Comparison of ENCODE assay signal across 29 mouse cellular contexts in the genomic region with DNA sequence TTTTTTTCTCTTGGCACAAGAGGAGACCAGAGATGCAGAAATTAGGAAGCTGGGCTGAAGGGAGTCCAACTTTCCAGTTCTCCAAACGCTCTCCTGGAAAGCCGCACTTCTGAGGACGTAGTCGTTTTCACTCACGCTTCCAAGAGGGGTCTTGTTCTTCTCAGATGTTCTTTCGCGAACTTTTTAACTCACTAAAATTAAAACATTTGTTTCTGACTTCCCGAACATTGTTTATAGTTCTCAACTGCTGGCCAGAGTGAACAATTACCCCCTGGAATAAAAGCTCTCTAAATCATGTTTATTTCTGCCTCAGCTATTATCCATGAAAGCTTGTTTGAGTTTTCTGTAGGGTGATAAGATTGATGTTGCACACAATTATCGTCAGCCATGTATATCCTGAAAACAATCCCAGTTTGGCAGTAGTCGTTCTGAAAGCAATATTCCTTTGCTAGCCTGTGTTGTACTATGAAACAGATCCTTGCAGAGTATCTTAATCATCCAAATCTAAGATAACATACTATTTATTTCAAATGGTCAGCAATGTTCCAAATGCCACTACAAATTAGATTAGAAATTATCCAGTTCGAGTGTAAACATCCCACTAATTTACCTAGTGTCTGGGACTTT.
DNase-seq lines count a peak whose midpoint lies in the region; ATAC-seq and TF ChIP-seq lines count a peak whose summit lies in the region.
"Had no signal": no experiment of that assay in that cellular context is flagged by ENCODE, and none has a peak within 500 bp of the region (broad histone marks: within the 10 kb centered on the region; RNA-seq: fewer than 3 reads in every experiment).

No protein-coding gene starts in this region.

- no peaks in the 10 kb centered on the region for H3K9me3 ChIP-seq in intestine, embryonic 14.5 days (ENCODE audit: control insufficient read depth, low read length)
- no peaks in the 10 kb centered on the region for H3K9me3 ChIP-seq in intestine, postnatal 0 days (ENCODE audit: control insufficient read depth)
- H3K9me3 ChIP-seq in lung, embryonic 14.5 days (ENCODE audit: low read depth, low read length): no peaks in the 10 kb centered on the region
- H3K9me3 ChIP-seq in embryonic facial prominence, embryonic 14.5 days (ENCODE audit: control insufficient read depth, low read length): no peaks in the 10 kb centered on the region
- H3K9me3 ChIP-seq in intestine, embryonic 16.5 days (ENCODE audit: control insufficient read depth, low read length): no peaks in the 10 kb centered on the region
- H3K9me3 ChIP-seq: forebrain, embryonic 10.5 days; hindbrain, embryonic 12.5 days; midbrain, embryonic 15.5 days had no signal

- WGBS in intestine, embryonic 14.5 days: 21% methylated on average over 11 of the region's 11 CpGs
- 44% methylated on average over 11 of the region's 11 CpGs for whole genome bisulfite sequencing in intestine, postnatal 0 days
- 23% methylated on average over 11 of the region's 11 CpGs for WGBS in lung, embryonic 14.5 days
- WGBS in embryonic facial prominence, embryonic 14.5 days: 43% methylated on average over 11 of the region's 11 CpGs
- WGBS in intestine, embryonic 16.5 days: 35% methylated on average over 11 of the region's 11 CpGs

- peak overlapping the region; percentile 37; the same call in 1 of the 2 replicates for H3K4me2 ChIP-seq in intestine, embryonic 14.5 days (ENCODE audit: low read length)
- no peak overlapping the region for H3K4me2 ChIP-seq in intestine, postnatal 0 days (replicated peaks; ENCODE audit: low read depth)
- H3K4me2 ChIP-seq in lung, embryonic 14.5 days: peak overlapping the region; percentile 41
- no peak overlapping the region for H3K4me2 ChIP-seq in embryonic facial prominence, embryonic 14.5 days (ENCODE audit: low read depth, low read length)
- no peak overlapping the region for H3K4me2 ChIP-seq in intestine, embryonic 16.5 days (ENCODE audit: low read depth, low read length)
- H3K4me2 ChIP-seq: heart, embryonic 11.5 days; hindbrain, embryonic 12.5 days; midbrain, embryonic 15.5 days had no signal

- H3K4me1 ChIP-seq in intestine, embryonic 14.5 days (replicated peaks; ENCODE audit: control insufficient read depth, insufficient read depth, low read length): peaks cover 11% of the 10 kb centered on the region
- no peaks in the 10 kb centered on the region for H3K4me1 ChIP-seq in intestine, postnatal 0 days (replicated peaks; ENCODE audit: control insufficient read depth, insufficient read depth, low read length)
- no peaks in the 10 kb centered on the region for H3K4me1 ChIP-seq in lung, embryonic 14.5 days (ENCODE audit: insufficient read depth)
- H3K4me1 ChIP-seq in embryonic facial prominence, embryonic 14.5 days (ENCODE audit: control insufficient read depth, insufficient read depth, low read length): no peaks in the 10 kb centered on the region
- no peaks in the 10 kb centered on the region for H3K4me1 ChIP-seq in intestine, embryonic 16.5 days (ENCODE audit: control insufficient read depth, insufficient read depth, low read length)
- H3K4me1 ChIP-seq: forebrain, embryonic 10.5 days; midbrain, embryonic 15.5 days had no signal

- no peak overlapping the region for H3K4me3 ChIP-seq in intestine, embryonic 14.5 days (ENCODE audit: low read depth, low read length)
- H3K4me3 ChIP-seq in intestine, postnatal 0 days (ENCODE audit: low read depth, low read length): no peak overlapping the region
- H3K4me3 ChIP-seq in lung, embryonic 14.5 days (ENCODE audit: low read depth, low read length): no peak overlapping the region
- H3K4me3 ChIP-seq in embryonic facial prominence, embryonic 14.5 days (ENCODE audit: low read depth, low read length): no peak overlapping the region
- H3K4me3 ChIP-seq in intestine, embryonic 16.5 days (ENCODE audit: low read length): no peak overlapping the region
- H3K4me3 ChIP-seq: forebrain, embryonic 10.5 days; gastrocnemius, adult 2 months; hindbrain, embryonic 12.5 days; layer of hippocampus, adult 2 months; midbrain, embryonic 15.5 days had no signal

- no peaks in the 10 kb centered on the region for H3K36me3 ChIP-seq in intestine, embryonic 14.5 days (ENCODE audit: control insufficient read depth, insufficient read depth, low read length)
- H3K36me3 ChIP-seq in intestine, postnatal 0 days (ENCODE audit: control insufficient read depth, insufficient read depth): no peaks in the 10 kb centered on the region
- H3K36me3 ChIP-seq in lung, embryonic 14.5 days (ENCODE audit: insufficient read depth): no peaks in the 10 kb centered on the region
- H3K36me3 ChIP-seq in embryonic facial prominence, embryonic 14.5 days (ENCODE audit: control insufficient read depth, insufficient read depth, low read length): no peaks in the 10 kb centered on the region
- H3K36me3 ChIP-seq in intestine, embryonic 16.5 days (ENCODE audit: control insufficient read depth, insufficient read depth, low read length): no peaks in the 10 kb centered on the region
- H3K36me3 ChIP-seq: forebrain, embryonic 10.5 days; hindbrain, embryonic 12.5 days; midbrain, embryonic 15.5 days had no signal

- no peaks in the 10 kb centered on the region for H3K27me3 ChIP-seq in intestine, embryonic 14.5 days (replicated peaks; ENCODE audit: control insufficient read depth, insufficient read depth, low read length)
- H3K27me3 ChIP-seq in intestine, postnatal 0 days (replicated peaks; ENCODE audit: control insufficient read depth, insufficient read depth, low read length): no peaks in the 10 kb centered on the region
- H3K27me3 ChIP-seq in lung, embryonic 14.5 days (ENCODE audit: insufficient read depth, low read length): no peaks in the 10 kb centered on the region
- no peaks in the 10 kb centered on the region; the same call in 1 of the 2 replicates for H3K27me3 ChIP-seq in embryonic facial prominence, embryonic 14.5 days (replicated peaks; ENCODE audit: control insufficient read depth, insufficient read depth, low read length)
- no peaks in the 10 kb centered on the region for H3K27me3 ChIP-seq in intestine, embryonic 16.5 days (replicated peaks; ENCODE audit: control insufficient read depth, insufficient read depth, low read length)
- H3K27me3 ChIP-seq: hindbrain, embryonic 12.5 days; midbrain, embryonic 15.5 days had no signal

- no peak overlapping the region for H3K9ac ChIP-seq in intestine, embryonic 14.5 days (ENCODE audit: low read length)
- H3K9ac ChIP-seq in intestine, postnatal 0 days (ENCODE audit: low read depth, low read length): no peak overlapping the region
- H3K9ac ChIP-seq in lung, embryonic 14.5 days: no peak overlapping the region
- no peak overlapping the region for H3K9ac ChIP-seq in embryonic facial prominence, embryonic 14.5 days (ENCODE audit: low read depth, low read length)
- H3K9ac ChIP-seq in intestine, embryonic 16.5 days (ENCODE audit: low read depth, low read length): no peak overlapping the region
- H3K9ac ChIP-seq: hindbrain, embryonic 12.5 days; liver, embryonic 14.5 days; midbrain, embryonic 15.5 days had no signal

- DNase-seq in intestine, embryonic 14.5 days (ENCODE audit: low spot score): no peak
- peak; percentile 63 for DNase-seq in lung, embryonic 14.5 days
- DNase-seq in lung, postnatal 25 days (ENCODE audit: low spot score): no peak
- peak; percentile 76 for DNase-seq in embryonic facial prominence, embryonic 14.5 days (ENCODE audit: low spot score)
- DNase-seq in right cerebral cortex, postnatal 36 days (ENCODE audit: low spot score in 2 of 2): no peak
- DNase-seq: adrenal gland, postnatal 25 days; cerebellum, adult 11-12 months; cerebellum, adult 9-11 months; gastrocnemius, adult 2 months; gastrocnemius, postnatal 36 days; heart, adult 18-20 months; heart, postnatal 36 days; kidney, adult 8-10 months; kidney, postnatal 36 days; left cerebral cortex, postnatal 4 days; liver; right cerebral cortex, postnatal 25 days; spleen, adult 18-20 months had no signal

- no peak for TF ChIP-seq CTCF in intestine, postnatal 0 days (IDR thresholded peaks at IDR 0.05; ENCODE audit: low read depth)
- TF ChIP-seq CTCF in lung, embryonic 14.5 days (IDR thresholded peaks at IDR 0.05; ENCODE audit: low read depth): no peak

- peak; percentile 58; the same call in 1 of the 2 replicates for ATAC-seq in intestine, embryonic 14.5 days (replicated peaks; ENCODE audit: low FRiP score, low TSS enrichment, low read depth)
- ATAC-seq in intestine, postnatal 0 days: no peak
- ATAC-seq in lung, embryonic 14.5 days (ENCODE audit: insufficient read depth): peak; percentile 52
- ATAC-seq in embryonic facial prominence, embryonic 14.5 days (ENCODE audit: low read depth): 0 out of 2 replicates have a peak, but pooled peaks have one; percentile 30
- ATAC-seq in intestine, embryonic 16.5 days: peak; percentile 63; the same call in 1 of the 2 replicates
- ATAC-seq: forebrain, embryonic 16.5 days; hindbrain, postnatal 0 days; lung, postnatal 0 days; midbrain, embryonic 15.5 days had no signal

- peak overlapping the region; percentile 79 for H3K27ac ChIP-seq in intestine, embryonic 14.5 days (ENCODE audit: low read depth)
- H3K27ac ChIP-seq in intestine, postnatal 0 days (ENCODE audit: low read depth, low read length): no peak overlapping the region
- H3K27ac ChIP-seq in lung, embryonic 14.5 days (ENCODE audit: low read depth): no peak overlapping the region
- 0 out of 2 replicates have a peak overlapping the region, but pooled peaks have one; percentile 22 for H3K27ac ChIP-seq in embryonic facial prominence, embryonic 14.5 days (replicated peaks; ENCODE audit: low read depth, low read length)
- no peak overlapping the region for H3K27ac ChIP-seq in intestine, embryonic 16.5 days (ENCODE audit: low read length)
- H3K27ac ChIP-seq: forebrain, embryonic 10.5 days; gastrocnemius, adult 2 months; hindbrain, embryonic 12.5 days; hindbrain, postnatal 0 days; layer of hippocampus, adult 2 months; liver, embryonic 14.5 days; midbrain, embryonic 15.5 days had no signal

Comparison
In these comparisons a context has a peak if more than half of its experiments do, and no peak if none do; other contexts are left out.
1. DNase-seq: peak in lung, embryonic 14.5 days (single experiment) and embryonic facial prominence, embryonic 14.5 days (single experiment); none in intestine, embryonic 14.5 days (single experiment), lung, postnatal 25 days (single experiment) and right cerebral cortex, postnatal 36 days (0 of 2).
2. H3K27ac ChIP-seq: peak in intestine, embryonic 14.5 days (single experiment) and embryonic facial prominence, embryonic 14.5 days (single experiment); none in intestine, postnatal 0 days (single experiment), lung, embryonic 14.5 days (single experiment) and intestine, embryonic 16.5 days (single experiment).
3. H3K4me2 ChIP-seq: peak in intestine, embryonic 14.5 days (single experiment) and lung, embryonic 14.5 days (single experiment); none in intestine, postnatal 0 days (single experiment), embryonic facial prominence, embryonic 14.5 days (single experiment) and intestine, embryonic 16.5 days (single experiment).